Mouse (Mus musculus): ENCODE data around the gene Fam213b.

- TF ChIP-seq POLR2A (IDR thresholded peaks at IDR 0.05; ENCODE audit: low read depth, low read length), result no peak
- TF ChIP-seq CTCF (IDR thresholded peaks at IDR 0.05; ENCODE audit: extremely low read depth, insufficient read depth, insufficient read length, insufficient replicate concordance), result no peak
These were observed 14.9 kb upstream of the Fam213b start for GRCm38 (mm10) chr4:154913845-154914244.
